Mouse (Mus musculus) E14TG2a.4 (cell line): ENCODE results near the gene Zfp775.
"Not testable (repeated sequence)": the region's sequence is repeated elsewhere in the genome, so short reads cannot be mapped to it uniquely, and the experiment has no call there.

Source experiments
- CTCF ChIP-seq: conservative IDR thresholded peaks from 2 replicates; pipeline ENCODE4 v1.5.1; 2014; ENCODE audit warnings: low read length
- POU5F1 ChIP-seq: IDR thresholded peaks from 2 replicates; pipeline ENCODE4 v1.6.1; 2014; ENCODE audit warnings: low read length, borderline replicate concordance

DNA sequence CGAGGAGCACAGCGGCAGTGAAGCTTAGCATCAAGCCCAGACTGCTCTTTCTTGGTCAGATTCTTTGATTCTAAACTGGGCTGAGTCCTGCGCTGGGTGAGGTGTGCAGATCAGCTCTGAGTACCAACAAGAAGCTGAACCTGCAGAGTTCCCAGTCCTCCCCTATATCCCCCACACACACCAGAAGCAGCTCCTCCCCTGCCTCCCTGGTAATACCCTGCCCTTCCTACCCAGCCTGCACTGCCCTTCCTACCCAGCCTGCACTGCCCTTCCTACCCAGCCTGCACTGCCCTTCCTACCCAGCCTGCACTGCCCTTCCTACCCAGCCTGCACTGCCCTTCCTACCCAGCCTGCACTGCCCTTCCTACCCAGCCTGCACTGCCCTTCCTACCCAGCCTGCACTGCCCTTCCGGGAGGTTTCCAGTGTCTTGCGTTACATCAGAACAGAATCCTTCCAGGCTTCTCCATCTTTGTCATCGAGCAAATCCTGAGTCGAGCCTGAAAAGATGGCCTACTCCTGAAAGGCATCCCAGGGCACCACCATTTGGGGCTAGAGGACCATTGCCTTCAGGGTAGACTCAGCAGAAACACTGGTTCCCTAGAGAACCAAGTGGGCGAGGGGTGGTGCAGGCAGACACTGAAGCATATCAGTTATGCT lies 20.5 kb downstream of the Zfp775 start:
- TF ChIP-seq CTCF, POU5F1: not testable (repeated sequence)
